Mouse (Mus musculus): ENCODE results near the gene Tarbp2.

Gene Tarbp2

GRCm38 (mm10) chr15:102517976-102518858, at the start of gene Tarbp2:
Gene Tarbp2 (plus strand): TSS chr15:102518192.
- CTCF ChIA-PET = no interaction called here

DNA sequence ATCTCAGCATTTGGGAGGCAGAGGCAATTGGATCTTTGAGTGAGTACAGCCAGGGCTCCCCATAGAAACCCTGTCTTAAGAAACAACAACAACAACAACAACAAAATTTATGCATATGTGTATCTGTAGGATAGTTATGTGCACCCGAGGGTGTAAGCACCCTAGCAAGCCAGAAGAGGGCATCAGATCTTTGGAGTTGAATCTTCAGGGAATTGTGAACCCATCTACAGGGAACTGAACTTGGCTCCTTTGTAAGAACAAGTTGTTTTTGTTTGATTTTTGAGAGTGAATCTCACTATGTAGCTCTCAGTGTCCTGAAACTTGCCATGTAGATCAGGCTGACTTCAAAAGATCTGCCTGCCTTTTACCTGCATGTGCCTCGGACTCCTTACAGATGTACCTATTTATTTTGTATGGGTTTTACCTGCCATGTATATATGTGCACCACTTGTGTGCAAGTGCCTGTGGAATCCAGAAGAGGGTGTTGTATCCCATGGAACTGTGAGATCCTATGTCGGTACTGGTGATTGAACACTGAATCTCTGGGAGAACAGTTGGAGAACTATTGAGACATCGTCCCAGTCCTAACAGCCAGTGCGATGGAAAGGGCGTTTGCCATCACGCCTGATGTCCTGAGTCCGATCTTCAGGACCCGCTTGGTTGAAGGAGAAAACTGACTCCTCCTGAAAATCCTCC, 49.2 kb upstream of the Tarbp2 start:
- CTCF ChIA-PET = interaction anchor here (0.6 kb wide), 1 partner anchor 57 kb away, joined by 4 read pairs; no protein-coding TSS in a partner anchor

DNA sequence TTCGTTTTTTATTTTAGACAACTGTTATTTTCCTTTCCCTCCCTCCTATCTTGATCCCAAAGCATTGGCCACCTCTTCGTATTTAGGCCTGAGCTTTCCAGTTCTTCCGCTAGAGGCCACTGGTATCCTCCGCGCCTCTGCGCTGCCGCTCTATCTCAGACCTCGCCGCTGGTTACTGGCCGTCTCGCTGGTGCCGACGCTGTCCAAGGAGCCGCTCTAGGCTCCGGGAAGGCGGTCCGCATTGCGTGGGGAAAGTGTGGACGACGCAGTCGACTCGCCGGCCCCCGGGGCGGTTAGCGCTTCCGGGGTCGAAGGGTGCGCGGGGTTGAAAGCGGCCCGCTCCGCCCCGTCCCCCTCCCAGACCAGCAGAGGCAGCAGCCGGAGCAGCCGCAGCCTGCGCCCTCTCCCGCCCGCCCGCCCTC, 47.8 kb upstream of the Tarbp2 start, which contains the start of gene Pcbp2:
Pcbp2 (plus strand) TSS at position 357 of the 422 bp plus-strand sequence.
- CTCF ChIA-PET = interaction anchor here (0.5 to 0.6 kb wide), 2 partner anchors 270 to 806 kb away, joined by 3 to 5 read pairs; no protein-coding TSS in a partner anchor

- CTCF ChIA-PET = interaction anchor here (0.9 to 1.2 kb wide), 3 partner anchors 46 to 62 kb away, joined by 3 to 5 read pairs (median 4); partner anchors contain the start of gene Map3k12
Observed at GRCm38 (mm10) chr15:102470605-102471294, 47.2 kb upstream of the Tarbp2 start.

DNA sequence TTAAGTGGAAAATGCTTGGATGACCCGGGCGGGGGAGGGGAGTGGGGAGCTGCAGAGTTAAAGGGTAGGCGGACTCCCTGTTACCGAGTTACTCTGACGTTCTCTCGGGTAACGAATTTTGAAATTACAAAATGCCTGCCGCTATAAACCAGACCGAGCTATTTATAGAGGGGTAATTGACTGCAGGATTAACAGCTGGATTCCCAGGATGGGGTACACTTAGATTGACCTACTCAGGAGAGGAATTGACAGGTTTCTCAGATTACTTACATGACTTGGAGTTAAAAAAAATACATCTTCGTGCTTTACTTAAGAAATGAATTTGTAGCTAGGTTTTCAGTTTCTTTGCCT, 46.7 kb upstream of the Tarbp2 start:
- CTCF ChIA-PET = interaction anchor here (0.6 to 1.2 kb wide), 5 partner anchors 46 to 136 kb away, joined by 3 to 10 read pairs (median 5); partner anchors contain the start of gene Map3k12

DNA sequence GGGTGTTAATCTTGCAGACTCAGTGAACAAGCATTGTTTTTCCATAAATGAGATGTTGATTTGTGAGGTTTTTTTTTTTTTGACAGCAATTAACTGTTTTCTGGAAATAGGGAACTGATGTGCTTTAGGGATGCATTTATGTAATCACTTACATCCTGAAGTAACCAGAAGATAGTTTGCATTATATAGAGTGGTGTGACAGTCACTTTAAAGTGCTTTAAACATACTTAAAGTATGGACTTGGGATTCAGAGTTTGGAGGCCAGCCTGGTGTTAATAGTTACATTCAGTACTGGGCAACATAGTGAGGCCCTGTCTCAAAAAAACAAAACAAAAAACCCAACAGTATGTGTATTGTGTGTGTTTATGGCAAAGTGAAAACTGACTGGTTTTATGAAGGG, 46.3 kb upstream of the Tarbp2 start:
- CTCF ChIA-PET = interaction anchor here (0.6 to 1.2 kb wide), 5 partner anchors 45 to 136 kb away, joined by 3 to 10 read pairs (median 5); partner anchors contain the start of gene Map3k12

DNA sequence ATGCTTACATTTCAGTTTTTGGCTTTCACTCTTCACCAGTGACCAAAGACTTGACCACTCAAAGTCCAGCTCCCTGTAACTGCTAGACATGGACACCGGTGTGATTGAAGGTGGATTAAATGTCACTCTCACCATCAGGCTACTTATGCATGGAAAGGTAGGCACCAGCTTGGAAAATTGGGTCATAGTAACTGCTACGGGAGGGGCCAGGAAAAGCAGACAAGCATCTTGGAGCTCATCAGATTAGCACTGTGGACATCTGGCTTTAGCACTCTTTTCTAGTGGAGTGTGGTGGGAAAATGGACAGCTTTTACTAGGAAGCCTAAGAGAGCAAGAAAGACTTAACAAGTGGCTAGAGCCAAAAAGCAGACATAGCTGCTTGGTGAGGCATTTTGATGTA, 44.7 kb upstream of the Tarbp2 start:
- CTCF ChIA-PET = no interaction called here

GRCm38 (mm10) chr15:102474520-102474919, 43.5 kb upstream of the Tarbp2 start:
- CTCF ChIA-PET = no interaction called here

- CTCF ChIA-PET = no interaction called here
Observed at GRCm38 (mm10) chr15:102483136-102483535, 34.9 kb upstream of the Tarbp2 start.

- CTCF ChIA-PET = interaction anchor here (0.6 to 0.7 kb wide), 3 partner anchors 42 to 184 kb away, joined by 3 to 6 read pairs (median 5); no protein-coding TSS in a partner anchor
Observed at GRCm38 (mm10) chr15:102485853-102486252, 32.1 kb upstream of the Tarbp2 start.

DNA sequence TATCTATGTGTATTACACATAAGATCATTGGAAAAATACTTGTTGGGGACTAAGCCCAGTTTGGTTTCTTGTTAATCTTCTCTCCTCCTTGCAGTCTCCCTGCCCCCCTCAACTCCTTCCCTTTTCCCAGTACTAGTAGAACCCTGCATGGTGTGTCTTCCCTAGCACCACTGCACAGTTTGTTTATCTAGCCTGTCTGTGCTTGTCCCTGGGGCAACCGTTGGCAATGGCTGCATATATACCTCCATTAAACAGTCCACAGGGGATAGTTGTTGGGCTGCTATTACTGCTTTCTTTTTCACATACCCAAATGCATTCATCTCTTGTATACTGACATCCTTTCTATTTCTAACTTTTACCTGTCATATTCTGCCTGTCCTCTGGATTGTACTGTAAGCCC, 30.3 kb upstream of the Tarbp2 start:
- CTCF ChIA-PET = no interaction called here

DNA sequence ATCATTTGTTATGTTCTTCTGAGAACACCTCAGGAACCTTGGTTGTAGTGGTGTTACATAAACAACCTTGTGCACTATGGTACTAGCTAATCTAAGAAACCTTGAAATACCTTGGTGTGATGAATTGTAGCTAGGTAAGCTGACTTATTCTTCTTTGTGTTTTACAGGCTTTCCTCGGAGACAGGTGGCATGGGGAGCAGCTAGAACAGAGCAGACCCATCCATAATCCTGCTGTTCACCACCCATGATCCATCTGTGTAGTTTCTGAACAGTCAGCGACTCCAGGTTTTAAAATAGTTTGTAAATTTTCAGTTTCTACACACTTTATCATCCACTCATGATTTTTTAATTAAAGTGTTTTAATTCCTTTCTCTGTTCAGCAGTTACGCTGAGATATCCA, 19.7 kb upstream of the Tarbp2 start:
- CTCF ChIA-PET = interaction anchor here (0.6 to 0.7 kb wide), 2 partner anchors 89 to 157 kb away, joined by 3 to 6 read pairs; no protein-coding TSS in a partner anchor

DNA sequence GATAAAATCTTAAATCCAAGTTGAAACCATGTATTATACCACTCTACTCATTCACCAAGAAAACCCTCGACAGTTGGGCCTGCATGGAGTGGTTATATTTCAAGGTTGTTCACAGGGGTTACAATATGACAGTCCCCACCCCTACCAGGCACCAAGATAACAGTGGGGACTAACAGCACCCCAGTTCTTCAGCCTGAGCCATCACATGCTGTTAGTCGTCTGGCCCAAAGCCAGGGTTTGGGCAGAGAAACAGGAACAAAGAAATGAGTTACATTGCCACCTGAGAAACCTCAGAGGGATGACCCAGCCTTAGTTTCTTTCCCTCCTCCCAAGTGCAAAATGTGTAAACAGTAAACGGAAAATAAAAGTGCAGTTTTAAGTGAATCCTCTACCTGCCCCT, 18.6 kb upstream of the Tarbp2 start:
- CTCF ChIA-PET = no interaction called here

- CTCF ChIA-PET = interaction anchor here (0.6 kb wide), 1 partner anchor 34 kb away, joined by 5 read pairs; no protein-coding TSS in a partner anchor
Observed at GRCm38 (mm10) chr15:102499851-102500250, 18.1 kb upstream of the Tarbp2 start.

GRCm38 (mm10) chr15:102500479-102500878, 17.5 kb upstream of the Tarbp2 start:
- CTCF ChIA-PET = interaction anchor here (0.6 kb wide), 2 partner anchors 33 to 989 kb away, joined by 4 to 5 read pairs; no protein-coding TSS in a partner anchor

DNA sequence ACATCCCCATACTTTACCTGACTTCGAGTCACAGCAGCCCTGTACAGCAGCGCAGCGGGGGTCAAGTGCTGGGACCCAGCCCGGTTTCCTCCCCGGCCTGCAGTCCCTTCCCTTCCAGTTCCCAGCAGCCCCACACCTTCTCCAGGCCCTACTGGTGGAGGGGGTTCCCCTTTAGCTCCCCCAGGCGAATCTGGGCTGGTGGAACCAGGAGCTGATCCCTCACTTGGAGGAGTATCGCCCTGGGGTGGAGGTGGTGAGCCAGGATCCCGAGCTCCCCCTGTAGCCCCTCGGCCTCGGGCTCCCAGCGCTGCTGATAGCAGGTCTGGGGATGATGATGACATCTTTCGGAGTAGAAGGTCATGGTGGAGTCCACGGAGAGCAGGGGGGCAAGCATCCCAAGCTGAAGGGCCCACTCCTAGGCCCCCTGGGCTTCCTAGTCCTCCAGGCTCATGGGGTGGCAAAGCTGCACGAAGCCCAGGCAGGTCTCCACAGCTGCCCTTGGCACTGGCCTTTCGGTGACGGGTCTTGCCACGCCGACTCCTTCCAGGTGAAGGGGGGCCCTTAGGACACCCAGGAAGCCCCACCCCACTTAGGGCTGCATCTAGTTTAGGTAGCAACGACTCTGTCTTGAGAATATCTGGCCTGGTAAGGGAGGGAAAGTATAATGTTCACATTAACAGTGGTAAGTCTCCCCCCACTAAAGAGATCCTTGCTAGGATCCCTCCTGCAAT, 16.7 kb upstream of the Tarbp2 start:
- CTCF ChIA-PET = no interaction called here

DNA sequence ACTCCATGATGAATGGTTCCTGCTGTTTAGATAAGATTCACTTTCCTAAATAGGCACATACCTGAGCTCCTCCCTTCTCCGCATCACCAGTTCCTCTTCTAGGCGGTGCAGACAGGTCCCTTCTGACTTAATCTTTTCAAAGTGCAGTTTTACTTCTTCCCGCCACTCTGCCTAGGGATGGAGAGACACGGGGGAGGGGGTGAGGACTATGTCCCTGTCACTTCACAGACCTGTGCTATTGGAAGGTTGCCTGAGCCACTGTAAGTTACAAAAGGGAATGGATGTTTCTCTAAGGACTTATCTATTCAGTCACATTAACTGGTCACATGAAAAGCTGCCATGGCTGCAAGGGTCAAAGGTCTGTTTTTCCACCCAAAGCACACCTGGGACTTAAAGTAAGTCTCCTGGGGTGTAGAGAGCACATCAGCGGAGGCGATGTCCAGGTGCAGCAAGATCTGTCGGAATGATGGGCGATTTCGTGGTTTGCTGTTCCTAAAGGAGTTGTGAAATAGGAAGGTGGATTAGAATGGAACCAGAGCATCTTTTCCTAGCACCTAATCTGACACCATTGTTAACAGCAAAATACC, 15.6 kb upstream of the Tarbp2 start:
- CTCF ChIA-PET = no interaction called here

- CTCF ChIA-PET = no interaction called here
Observed at GRCm38 (mm10) chr15:102503447-102503846, 14.5 kb upstream of the Tarbp2 start, which contains the start of gene Gm10337. Gene Gm10337 (plus strand): TSS chr15:102503722.

DNA sequence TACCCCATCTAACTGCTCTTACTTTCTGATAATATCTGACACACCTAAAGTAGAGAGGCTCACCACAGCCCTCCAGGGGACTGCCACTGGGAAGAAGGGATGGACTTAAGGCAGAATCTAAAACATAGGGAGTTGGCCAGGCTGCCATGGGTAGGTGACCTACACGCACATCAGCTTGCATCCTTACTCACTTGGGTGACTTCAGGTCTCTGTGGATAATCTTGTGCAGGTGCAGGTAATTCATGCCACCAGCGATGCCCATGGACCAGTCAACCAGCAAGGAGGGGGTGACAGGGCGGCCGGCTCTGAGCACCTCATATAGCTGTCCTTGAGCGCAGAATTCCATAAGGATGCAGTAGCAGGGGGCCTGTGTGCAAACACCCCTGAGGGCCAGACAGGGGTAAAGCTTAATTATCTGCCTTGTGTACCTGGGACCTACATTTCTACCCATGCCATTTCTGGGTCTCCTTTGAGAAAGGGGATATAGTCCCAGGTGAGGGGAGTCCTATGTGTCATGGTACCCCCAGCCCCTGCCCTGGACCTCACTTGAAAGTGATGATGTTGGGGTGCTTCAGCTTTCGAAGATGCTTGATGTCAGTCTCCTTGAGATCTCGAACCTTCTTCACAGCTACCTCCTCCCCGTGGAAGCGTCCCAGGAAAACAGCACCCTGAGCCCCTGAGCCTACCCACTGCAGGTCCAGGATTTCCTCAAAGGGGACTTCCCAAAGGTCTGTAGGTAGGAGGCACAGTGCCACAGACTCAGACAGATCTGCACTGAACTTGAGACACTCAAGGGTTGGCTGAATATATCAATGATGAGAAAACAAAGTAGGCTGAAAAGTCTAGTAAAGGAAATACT, 13.8 kb upstream of the Tarbp2 start:
- CTCF ChIA-PET = interaction anchor here (0.5 kb wide), 1 partner anchor 46 kb away, joined by 4 read pairs; no protein-coding TSS in a partner anchor

Data from spleen, embryonic (tissue).